Mouse (Mus musculus): ENCODE data around the gene Tmem199. TPM values are rescaled to one million over a fixed set of nuclear protein-coding genes. Genes with fewer than 3 reads are reported as not detected.
"Not testable (repeated sequence)": the region's sequence is repeated elsewhere in the genome, so short reads cannot be mapped to it uniquely, and the experiment has no call there.

Tmem199 gene
- total RNA-seq (2021) = 26.3 and 29.6 TPM in 2 replicates
- long read RNA-seq, experiment 1, transcript Tmem199-201 (6 exons, 1,347 nt) = major isoform, 31 of 34 reads
- long read RNA-seq, experiment 1, partial matches to known transcripts = 1 of 34 reads
- long read RNA-seq, experiment 1, other reads (novel, unspliced or antisense) = 2 of 34 reads
- long read RNA-seq, experiment 2, transcript Tmem199-201 (6 exons, 1,347 nt) = major isoform, 31 of 37 reads
- long read RNA-seq, experiment 2, partial matches to known transcripts = 2 of 37 reads
- long read RNA-seq, experiment 2, other reads (novel, unspliced or antisense) = 2 of 37 reads

DNA sequence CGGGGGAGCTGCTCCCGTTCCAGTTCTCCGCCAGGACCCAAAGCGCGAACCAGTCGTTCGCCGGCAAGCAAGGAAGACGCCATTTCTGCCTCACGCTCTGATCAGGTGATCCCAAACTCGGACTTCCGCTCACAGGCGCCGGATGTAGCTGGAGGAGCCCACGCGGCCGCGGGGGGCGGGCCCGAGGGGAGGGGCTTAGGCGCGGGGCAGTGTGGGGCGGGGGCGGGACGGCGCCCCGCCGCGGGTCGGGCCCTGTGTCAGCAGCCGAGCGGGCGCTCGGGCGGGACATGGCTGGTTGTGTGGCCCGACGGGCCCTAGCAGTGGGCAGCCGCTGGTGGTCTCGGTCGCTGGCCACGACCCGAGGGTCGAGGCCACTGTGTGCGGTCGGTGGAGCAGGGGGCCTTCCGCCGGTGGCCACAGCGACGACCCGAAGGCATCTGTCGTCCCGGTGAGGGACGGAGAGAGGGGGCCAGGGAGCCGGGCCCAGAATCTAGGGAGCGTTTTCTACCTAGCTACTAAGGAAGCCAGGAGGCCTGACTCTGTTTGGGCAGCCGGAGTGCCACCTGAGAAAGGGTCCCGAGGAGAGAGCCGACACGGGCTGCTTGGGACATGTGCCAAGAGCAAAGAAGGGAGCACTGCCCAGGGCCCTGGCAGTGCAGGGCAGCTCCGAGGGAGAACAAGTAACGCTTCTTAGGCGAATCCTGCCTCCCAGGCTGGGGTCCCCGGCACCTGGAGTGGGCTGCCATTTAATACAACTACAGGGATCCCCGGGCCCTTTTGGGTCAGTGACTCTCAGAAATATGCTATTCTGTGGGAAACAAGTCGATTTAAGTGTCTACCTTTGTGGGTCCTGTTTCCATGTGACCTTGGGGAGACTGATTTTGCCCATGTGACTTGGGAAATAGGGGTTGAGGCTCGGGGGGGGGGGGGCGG, at the start of gene Tmem199, which contains the start of gene Poldip2:
Gene Tmem199, minus strand, starts transcription at position 148 of the 933 bp plus-strand sequence.
Gene Poldip2, plus strand, starts transcription at position 169 of the 933 bp plus-strand sequence.
- DNase-seq = peak; percentile 96

DNA sequence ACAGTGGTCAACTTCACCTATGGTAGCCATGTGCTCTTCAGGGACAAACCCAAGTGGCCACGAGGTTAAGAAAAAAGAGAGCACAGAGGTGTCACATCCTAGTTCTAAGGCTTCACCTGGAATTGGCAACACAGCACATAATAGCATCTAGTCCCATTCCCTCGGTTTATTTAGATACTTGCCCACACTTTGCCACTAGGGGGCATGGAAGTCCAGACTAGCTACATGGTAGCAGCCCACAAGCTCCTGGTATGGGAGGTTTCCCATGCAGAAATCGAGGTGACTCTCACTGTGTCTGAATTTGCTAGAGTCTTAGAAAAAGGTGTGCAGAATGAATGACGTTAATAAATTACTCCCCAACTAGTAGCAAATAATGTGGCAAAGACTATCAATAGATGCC, 48.5 kb upstream of the Tmem199 start:
- DNase-seq = peak; percentile 85

DNA sequence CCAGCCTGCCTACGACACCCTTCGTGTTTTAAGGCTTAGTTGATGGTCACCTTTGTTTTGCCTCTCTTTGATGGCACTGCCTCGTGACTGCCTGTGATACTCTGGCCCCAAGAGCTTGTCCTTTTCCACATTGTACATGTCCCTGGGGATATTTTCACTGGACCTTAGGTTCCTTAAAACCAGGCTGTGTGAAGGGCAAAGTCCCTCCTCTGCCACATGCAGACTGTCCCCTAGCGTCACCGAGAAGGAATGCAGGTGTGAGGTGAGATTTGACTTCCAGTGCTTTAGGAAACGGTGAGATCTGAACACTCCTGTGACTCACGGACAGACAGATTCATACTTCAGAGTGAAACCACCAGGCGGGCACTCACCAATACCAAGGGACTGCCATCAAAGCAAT, 45.3 kb upstream of the Tmem199 start:
- peak; percentile 23 for DNase-seq

DNA sequence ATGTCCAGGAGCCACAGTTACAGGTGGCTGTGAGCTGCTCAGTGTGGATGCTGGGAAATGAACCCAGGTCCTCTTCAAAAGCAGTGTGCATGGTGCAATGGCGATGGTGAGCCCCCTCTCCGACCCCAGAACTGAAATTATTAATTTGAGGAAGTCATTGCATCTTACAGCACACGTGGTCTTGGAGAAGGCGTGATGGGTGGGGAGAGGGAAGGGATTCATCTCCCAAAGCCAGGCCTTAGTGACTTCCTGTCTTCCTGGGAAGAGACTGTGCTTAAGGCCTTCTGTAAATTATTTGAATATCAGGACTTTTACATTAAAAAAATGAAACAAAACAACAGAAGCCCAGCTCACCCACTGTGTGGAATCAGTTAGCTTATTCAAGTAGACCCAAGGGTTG, 44.1 kb upstream of the Tmem199 start:
- no peak for DNase-seq

DNA sequence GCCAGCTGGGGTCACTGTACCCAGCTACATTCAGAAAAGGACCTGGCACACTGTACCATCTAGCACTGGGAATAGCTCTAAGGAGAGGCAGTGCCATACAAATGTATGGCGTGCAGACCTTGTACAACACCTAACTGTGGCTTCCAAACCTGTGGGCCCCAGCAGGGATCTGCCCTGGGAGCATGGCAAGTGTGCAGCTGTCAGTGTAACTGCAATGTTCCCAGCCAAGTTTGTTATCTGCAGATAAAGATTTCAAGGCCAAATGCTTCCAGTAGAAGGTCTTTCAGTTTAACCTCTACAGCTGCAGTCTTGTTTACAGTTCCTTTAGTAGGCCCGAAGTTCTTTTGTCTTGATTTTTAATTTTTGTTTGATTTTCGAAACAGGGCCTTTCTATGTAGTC, 43.7 kb upstream of the Tmem199 start:
- DNase-seq = peak; percentile 55

DNA sequence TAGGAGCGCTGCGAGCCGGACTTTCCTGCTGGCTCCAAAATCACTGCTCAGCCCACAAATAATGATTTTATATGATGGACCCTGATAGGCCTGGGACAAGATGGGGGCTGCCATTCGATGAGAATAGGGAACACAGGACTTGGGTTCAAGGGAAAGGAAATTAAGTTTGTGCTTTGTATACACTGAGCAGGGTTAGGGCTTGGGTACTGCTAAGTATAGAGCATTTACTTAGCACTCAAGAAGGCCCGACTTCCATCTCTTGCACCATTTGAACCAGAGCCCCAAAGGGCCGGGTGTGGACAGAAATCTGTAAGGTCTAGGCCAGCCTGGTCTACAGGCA, 39.1 kb upstream of the Tmem199 start:
- DNase-seq = no peak

DNA sequence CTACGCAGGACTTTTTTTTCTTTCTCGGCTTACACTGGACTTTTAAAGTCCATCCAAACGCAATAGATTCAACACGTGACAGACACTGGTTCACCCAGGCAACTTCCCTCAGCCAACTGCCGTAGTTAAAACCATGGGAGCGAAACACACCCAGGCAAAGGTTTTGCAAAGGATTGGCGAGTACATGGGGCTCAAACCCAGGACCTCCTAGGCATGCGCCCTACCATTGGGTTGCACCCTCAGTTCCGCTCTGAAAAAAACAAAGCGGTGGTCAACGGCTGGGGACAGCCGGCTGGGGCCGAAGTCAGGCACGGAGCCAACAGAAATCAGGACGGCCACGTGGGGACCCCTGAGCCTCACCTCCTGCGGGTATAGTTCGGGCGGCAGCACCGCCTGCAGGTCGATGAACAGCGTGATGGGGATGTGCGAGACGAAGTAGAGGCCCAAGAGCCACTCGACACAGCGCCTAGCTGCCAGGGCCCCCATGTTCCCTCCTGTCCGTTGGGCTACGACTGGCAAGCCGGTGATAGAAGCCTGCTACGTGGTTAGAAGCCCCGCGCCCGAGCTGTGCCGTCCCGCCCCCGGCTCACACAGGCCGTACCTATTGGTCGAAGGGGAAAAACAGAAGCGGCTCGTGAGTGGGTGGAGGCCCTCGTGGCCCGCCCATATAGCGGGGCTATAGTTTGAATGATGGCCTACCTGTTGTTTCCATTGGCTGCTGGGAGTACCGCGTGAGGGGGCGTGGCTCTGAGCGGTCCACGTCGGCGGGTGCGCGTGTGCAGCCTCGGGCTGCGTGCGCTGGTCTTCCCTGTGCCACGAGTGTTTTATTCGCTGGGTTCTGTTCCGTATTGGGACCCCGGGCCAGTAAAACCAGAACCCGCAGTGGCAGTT, 38.4 kb upstream of the Tmem199 start, which contains the start of gene Tmem97:
Gene Tmem97, minus strand, starts transcription at position 610 of the 891 bp plus-strand sequence.
- DNase-seq = peak; percentile 97

DNA sequence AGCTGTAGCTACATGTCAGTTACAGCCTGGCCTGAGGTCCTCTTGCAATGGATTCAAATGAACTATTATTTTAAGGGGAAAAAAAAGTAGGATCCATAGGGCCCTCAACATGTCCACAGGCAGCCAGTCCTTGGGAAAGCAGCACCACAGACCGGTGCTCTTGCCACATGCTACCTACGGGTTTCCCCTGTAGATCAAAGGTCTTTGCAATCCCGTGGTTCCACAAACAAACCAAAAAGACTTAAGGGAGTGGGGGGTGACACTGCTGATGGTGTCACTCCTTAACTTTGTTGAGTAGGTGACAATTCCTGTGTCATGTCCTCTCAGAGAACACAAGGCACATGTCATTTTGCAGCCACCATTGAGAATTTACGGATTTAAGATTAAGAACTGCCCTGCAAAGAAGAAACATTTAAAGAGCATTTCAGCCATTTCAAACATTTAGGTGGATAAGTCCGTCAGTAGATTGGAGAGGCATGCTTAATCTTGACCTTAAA, 37.6 kb upstream of the Tmem199 start:
- peak; percentile 10 for DNase-seq

DNA sequence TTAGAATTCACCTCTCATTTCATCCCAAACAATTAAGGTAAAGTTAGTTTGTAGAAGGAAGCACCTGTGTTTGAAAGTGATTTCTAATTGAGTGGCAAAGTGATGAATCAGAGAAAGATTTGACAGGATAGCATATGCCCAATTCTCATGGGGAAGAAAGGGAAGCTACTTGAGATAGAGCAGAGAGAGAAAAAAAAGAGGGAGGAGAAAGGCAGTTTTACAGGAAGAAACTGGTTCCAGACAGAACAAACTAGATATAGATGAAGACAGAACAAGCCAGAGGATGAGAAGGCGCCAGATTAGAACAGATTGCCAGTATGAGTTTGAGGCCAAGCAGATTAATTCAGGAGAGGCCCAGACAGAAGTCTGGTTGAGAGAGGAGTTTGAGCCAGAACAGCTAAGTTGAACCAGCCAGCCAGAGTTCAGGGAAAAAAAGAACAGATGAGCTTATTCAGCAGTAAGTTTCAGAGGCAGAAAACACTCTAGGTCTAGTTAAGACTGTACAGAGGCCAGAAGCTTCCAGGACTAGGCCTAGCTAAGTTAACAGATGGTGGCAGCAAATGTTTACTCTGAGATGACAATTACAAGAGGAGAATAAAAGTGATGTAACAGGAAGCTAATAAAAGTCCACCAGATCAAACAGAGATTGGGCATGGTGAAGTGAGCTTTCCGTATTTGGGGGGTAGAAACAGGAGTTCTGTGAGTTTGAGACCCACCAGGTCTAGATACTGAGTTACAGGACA, 35.9 kb upstream of the Tmem199 start:
- no peak for DNase-seq

DNA sequence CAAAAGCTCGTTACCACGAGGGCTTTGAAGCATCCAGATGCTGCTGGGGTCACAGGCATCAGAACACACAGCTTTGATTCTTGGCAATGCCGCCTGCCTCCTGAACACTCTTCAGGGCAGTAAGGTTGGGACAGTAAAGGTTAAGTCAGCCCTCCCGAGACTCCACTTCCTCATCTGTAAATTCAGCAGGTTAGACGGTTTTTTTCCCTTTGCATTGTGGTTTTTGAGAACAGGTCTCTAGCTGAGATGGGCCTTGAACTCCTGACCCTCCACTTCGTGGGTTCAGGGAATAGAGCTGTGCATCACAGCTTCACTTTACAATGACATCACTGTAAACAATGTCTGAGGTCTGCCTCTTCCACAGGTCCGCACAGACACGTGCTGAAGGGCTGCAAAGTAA, 33.2 kb upstream of the Tmem199 start:
- DNase-seq = no peak

DNA sequence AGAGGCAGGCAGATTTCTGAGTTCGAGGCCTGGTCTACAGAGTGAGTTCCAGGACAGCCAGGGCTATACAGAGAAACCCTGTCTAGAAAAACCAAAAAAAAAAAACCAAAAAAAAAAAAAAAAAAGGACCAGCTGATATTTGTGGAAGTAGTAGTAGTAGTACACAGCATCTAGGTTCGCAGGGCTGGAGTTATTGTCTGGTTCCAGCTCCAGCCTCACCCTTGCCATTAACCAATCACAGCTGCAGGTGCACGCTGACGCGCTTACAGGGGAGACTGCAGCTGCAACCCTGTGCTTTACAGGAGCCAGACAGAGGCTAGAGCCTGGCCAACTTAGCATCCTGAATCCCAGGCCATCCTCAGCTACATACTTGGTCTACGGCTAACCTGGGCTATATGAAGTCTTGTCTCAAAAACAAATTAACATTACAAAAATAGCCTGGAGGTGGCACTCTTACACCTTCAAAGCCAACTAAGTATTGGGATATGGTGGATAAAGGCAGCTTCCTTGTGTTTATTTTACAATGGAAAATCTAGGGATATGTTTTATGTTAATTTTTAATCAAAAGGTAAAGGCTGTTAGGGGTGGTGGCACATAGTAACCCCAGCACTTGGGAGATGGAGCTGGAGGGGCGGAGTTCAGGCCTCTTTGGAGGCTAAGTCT, 32.6 kb upstream of the Tmem199 start:
- DNase-seq = no peak

DNA sequence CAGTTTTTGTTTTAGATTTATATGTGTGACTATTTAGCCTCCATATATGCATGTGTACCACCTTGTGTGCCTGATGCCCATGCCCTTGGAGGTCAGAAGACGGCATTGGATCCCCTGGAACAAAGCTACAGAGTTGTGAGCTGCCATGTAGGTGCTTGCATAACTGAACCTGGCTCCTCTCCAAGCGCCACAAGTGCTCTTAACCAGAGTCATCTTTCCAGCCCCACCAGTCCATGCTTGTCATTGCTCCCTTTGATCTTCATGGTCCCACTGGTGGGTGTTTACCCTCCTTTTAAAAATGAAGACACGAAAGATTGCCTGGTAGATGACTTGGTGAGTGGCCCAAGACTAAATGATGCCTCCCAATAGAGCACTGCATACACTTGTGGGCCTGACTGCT, 28.4 kb upstream of the Tmem199 start:
- DNase-seq = peak; percentile 42

DNA sequence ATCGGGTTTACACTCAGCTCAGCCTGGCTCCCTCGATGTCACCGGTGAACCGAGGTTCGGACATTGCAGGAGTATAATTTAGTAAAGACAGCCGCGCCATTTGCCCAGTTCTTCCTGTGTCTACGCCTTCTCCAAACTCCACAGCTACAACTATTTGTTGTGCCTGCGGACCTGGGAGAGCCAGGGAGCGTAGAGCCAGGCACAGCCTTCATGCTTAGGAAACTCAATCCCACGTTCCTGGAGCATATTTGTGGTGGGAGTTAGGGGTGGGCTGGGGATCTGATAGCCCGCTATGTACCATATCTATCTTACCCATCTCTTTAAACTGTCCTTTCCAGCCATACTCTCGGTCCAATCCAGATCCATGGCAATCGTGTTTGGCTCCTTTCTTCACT, 24.7 kb upstream of the Tmem199 start:
- no peak for DNase-seq

DNA sequence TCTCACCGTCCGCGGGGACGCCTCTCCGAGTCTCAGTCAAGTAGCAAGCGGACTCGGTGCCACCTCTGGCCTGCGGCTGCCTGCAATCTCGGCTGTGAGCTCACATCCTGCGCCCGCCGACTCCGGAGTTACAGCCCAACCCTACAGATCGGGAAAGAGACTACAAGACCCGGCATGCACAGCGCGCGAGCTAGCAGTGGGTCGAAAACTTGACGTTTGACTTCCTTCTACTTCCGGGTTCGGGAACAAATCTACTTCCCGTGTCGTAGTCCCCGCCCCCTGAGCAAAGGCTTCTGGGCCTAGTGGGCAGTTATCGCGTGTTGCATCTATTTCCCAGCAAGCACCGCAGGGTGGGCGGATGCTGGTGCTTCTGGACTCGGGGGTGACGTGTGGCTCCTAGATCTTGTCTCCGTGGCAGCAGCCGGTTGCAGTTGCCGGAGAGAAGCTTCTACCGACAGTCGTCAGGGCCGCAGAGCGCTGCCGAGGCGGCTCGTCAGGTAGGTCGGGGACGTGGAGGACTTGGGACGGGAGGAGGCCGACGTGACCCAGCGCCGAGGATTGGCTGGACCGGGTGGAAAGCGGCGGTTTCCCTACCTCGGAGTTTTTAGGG, 24.2 kb upstream of the Tmem199 start, which contains the start of the genes Tnfaip1 and Ift20:
Gene Tnfaip1, minus strand, starts transcription at position 253 of the 610 bp plus-strand sequence.
Gene Ift20, plus strand, starts transcription at position 282 of the 610 bp plus-strand sequence.
- peak; percentile 99 for DNase-seq

DNA sequence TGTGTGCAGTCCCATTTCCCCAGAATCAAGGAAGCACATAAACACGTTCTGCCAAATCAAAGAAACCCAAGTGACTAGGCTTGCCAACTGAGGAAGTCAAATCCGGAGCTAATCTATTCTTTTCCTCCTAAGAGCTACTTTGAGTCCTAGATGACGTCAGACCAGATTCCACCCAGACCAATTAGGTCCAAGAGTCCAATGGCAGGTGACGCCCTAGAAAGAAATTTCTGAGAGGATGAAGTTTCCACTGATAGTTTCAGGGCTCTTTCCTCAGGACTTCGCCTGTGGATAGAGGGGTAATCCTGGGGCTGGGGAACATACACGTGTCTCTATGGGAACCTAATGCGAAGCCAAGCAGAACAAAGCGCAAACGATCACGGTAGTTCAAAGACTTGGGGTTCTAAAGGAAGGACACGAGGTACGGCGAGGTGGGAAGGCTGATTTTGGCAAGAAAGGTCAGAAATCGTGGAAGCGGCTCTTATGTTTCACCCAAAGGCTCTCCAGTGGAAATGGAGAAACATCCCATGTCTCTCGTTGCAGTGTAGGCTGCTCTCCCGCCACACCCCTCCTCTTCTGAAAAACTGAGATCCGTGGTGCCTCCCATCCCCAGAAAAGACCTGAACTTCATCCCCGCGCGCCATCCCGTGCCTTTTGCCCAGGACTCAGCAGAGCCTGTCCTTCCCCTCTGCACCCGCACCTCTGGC, 23.6 kb upstream of the Tmem199 start:
- DNase-seq = peak; percentile 59

DNA sequence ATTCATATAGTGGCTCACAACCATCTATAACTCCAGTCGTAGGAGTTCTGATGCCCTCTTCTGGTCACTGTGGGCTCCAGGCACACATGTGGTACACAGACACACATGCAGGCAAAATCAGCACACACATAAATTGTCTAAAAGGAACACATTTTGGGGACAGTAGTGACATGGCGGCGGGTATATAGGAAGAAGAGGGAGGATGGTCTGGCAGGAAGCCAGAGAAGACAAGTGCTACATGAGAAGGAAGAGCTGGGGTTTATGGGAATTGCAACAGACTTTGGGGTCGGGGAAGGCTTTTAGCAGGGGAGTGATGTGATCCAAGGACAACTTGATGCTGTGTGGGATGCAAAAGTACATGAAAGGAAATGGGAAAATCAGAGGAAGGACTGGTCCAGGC, 22.5 kb upstream of the Tmem199 start:
- no peak for DNase-seq

DNA sequence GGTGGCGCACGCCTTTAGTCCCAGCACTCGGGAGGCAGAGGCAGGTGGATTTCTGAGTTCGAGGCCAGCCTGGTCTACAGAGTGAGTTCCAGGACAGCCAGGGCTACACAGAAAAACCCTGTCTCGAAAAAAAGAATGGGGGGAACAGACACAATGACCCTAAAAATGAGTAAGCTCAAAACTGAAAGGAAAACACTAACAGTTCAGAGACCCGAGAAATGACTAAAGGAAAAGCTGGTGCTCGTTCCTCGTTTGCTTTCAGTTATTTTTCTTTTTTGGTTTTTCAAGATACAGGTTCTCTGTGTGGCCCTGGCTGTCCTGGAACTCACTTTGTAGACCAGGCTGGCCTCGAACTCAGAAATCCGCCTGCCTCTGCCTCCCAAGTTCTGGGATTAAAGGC, 19.5 kb upstream of the Tmem199 start:
- not testable (repeated sequence) for DNase-seq

DNA sequence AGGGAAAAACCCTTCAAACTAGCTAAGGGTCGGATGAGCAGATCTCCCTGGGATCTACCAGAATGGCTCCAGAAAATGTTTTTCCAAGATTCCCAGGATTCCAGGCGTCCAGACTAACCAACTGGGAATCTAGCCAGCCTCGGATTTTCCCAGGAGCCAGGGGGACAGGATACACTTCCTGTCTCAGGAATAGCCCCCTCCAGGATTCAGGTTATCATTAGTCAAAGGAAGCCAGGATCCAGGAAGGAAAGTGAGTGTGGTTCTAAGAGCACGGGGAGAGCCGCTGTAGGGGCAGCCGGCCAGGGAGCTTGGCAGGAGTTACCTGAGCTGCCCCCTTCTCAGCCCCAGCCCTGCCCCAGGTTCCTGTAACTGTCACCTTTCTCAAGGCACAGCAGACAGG, 19.1 kb upstream of the Tmem199 start:
- DNase-seq = peak; percentile 66

DNA sequence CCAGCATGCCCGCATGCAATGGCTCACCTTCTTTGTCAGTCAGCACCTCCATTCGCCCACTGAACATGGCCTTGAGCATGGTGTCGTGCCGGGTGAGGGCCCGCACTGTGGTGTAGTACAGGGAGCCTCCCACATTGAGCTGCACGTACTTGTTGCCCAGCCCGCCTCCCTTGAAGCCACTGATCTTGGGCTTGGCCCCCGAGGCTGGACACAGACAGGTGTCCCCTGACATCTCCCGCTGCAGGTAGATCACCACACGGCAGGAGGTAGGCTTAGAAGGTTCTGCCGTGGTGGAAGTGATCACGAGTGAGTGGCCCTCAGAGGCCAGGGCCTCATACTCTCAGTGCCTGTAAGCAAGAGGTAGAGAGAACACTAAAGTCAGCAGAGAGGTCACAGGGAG, 18.0 kb upstream of the Tmem199 start:
- DNase-seq = no peak

All from adrenal gland, postnatal 14 days (tissue).